Mouse (Mus musculus) liver, postnatal 0 days (tissue): ENCODE results near the gene Zfp872.
"Not testable (repeated sequence)": the region's sequence is repeated elsewhere in the genome, so short reads cannot be mapped to it uniquely, and the experiment has no call there.

ENCODE experiments used
- CTCF ChIP-seq: sonication (generic); IDR thresholded peaks from 2 replicates; pipeline ENCODE4 v1.5.1; 2016; ENCODE audit warnings: antibody characterized with exemption, low read depth
- EP300 ChIP-seq: IDR thresholded peaks from 2 replicates; pipeline ENCODE4 v1.6.1; 2016; ENCODE audit warnings: antibody characterized with exemption, low read depth, mild to moderate bottlenecking

GRCm38 (mm10) chr9:22150249-22150693, 37.6 kb upstream of the Zfp872 start:
- not testable (repeated sequence) for TF ChIP-seq CTCF, EP300
